Mouse (Mus musculus) gastrocnemius, postnatal 4 days (tissue): Measurements from ENCODE around the gene Ifi214. TPM values are rescaled to one million over a fixed set of nuclear protein-coding genes. Genes with fewer than 3 reads are reported as not detected.
"Not testable (repeated sequence)": the region's sequence is repeated elsewhere in the genome, so short reads cannot be mapped to it uniquely, and the experiment has no call there.

Source experiments
- DNase-seq, 2 experiments: peaks; one replicate each; pipeline ENCODE4 v3.0.0; 2021 to 2022; ENCODE audit warnings: low spot score in 2 of 2, mixed read lengths in 2 of 2
- long read RNA-seq, 2 experiments: library from polyadenylated mRNA; stranded (forward); transcript quantifications; one replicate each; pipeline ENCODE4 v2.0.0; 2021
- microRNA-seq: library from miRNA; unstranded; fragments of <30 nt; microRNA quantifications from one replicate; pipeline ENCODE4 v1.2.0, GENCODE M21; 2021
- total RNA-seq, 2 experiments: library from RNA; stranded (reverse); gene quantifications; 2 replicates each; pipeline ENCODE4 v1.2.3; 2021

The Ifi214 gene
- not detected for total RNA-seq
- long read RNA-seq, experiment 1: 0 reads
- long read RNA-seq, experiment 2: 0 reads

GRCm38 (mm10) chr1:173535791-173536190, at the start of gene Ifi214:
Gene Ifi214, minus strand, starts transcription at chr1:173535957.
- DNase-seq: not testable (repeated sequence)

DNA sequence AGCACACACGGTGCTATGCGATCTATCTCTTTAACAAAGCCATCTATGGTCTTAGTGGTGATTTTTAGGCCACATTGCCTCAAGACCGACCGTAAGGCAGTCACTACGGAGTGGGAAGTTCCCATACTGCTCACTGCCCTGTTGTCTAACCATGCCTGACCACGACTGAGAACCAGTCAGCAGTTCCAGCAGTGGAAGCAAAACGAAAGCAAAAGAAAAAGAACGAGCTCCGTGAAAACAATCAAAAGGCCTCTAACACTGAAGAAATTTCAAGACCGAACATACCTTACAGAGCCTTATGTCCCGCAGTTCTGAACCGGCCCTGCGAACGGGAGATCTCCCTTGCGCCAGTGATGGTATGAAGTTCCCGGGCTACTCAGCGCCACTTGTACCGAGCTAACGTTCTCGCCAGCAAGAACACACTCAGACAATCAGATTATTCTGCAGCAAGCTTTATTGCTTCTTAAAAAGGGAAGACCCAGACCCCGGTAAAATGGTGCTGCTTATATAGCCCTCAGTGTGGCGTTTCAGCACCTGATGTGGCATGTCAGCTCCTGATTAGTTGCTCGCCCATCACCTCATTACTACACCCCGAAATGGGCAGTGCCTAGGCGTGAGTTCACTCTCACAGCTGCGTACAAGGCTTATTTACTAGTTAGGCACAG, 44.3 kb upstream of the Ifi214 start:
- no peak for DNase-seq

GRCm38 (mm10) chr1:173579079-173579478, 43.3 kb upstream of the Ifi214 start:
- no peak for DNase-seq

- not testable (repeated sequence) for DNase-seq
Observed at GRCm38 (mm10) chr1:173550491-173551050, 14.8 kb upstream of the Ifi214 start.

DNA sequence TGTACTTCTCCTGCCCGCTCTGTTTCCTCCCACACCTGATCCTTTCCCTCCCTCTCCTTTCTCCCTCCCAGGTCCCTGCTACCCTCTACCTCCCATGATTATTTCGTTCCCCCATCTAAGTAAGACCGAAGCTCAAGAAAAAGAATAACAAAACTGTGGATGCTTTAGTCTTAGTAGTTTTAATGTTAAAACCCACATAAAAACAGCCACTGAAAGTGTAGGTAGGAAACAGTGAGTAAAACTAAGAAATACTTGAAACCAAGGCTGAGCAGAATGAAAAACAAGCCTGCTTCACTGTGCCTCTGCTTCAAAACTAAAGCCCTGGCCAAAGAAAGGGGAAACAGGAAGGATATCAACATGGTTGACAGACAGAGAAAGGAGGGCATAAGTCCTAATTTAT, 13.0 kb upstream of the Ifi214 start:
- not testable (repeated sequence) for DNase-seq

GRCm38 (mm10) chr1:173521452-173521851, 14.3 kb downstream of the Ifi214 start:
- no peak for DNase-seq

- not testable (repeated sequence) for DNase-seq
Observed at GRCm38 (mm10) chr1:173510595-173510994, 25.2 kb downstream of the Ifi214 start.

DNA sequence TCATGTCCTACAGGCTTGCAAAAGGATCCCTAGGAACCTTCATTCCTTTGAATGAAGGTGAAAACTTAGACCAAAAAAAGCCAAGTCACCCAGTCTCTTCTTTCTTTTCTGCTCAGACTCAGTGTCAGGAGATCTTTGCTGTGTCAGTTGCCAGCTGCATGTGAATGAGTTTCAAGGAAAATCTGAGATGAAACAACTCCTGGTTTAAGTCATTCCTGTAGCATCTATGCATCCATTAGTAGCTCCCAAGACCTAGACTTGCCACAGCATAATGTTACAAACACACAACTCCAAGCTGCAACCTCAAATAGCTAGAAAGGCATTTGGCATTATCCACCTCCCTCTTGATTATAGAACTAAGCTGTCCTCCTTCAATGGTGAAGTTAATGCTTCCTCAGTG, 44.3 kb downstream of the Ifi214 start:
- not testable (repeated sequence) for DNase-seq

GRCm38 (mm10) chr1:173490812-173491480, 44.8 kb downstream of the Ifi214 start, which contains the start of gene Ifi206:
Gene Ifi206, minus strand, starts transcription at chr1:173491041.
- DNase-seq: not testable (repeated sequence)

GRCm38 (mm10) chr1:173481182-173481574, 54.6 kb downstream of the Ifi214 start:
- not testable (repeated sequence) for DNase-seq

- not testable (repeated sequence) for DNase-seq
Observed at GRCm38 (mm10) chr1:173480399-173481181, 55.2 kb downstream of the Ifi214 start.

Small RNA genes within 50 kb of the gene (microRNA-seq; reads per million reads assigned to microRNA genes)
- gene Gm44481: not detected

Other genes starting within 250 kb of the Ifi214 start
- 10 to 100 TPM; 10.8 to 15.1 TPM for gene Ackr1, start 202.2 kb downstream of the Ifi214 start, total RNA-seq
- gene Aim2, start 185.1 kb downstream of the Ifi214 start, total RNA-seq: 1 to 10 TPM in 1 of 2 experiments, under 1 TPM in 1; 0.71 to 2.9 TPM
- gene Cadm3, start 168.3 kb downstream of the Ifi214 start, total RNA-seq: 10 to 100 TPM; 28.7 to 33.7 TPM
- gene Ifi206, start 44.9 kb downstream of the Ifi214 start, total RNA-seq: not detected
- gene Ifi213, start 63.3 kb upstream of the Ifi214 start, total RNA-seq: not detected
- under 1 TPM; 0.15 to 0.29 TPM for gene Ifi209, start 95.0 kb upstream of the Ifi214 start, total RNA-seq
- under 1 TPM in 1 of 2 experiments, not detected in 1; 0.20 TPM for gene Ifi208, start 137.7 kb upstream of the Ifi214 start, total RNA-seq
- gene Ifi207, start 205.8 kb upstream of the Ifi214 start, total RNA-seq: 1 to 10 TPM; 2.5 to 3.1 TPM
- gene Ifi204, start 231.0 kb upstream of the Ifi214 start, total RNA-seq: 1 to 10 TPM; 3.1 to 3.6 TPM